Mouse (Mus musculus) brain, embryonic 14.5 days (tissue): ENCODE data around the gene Prr15l. TPM values are rescaled to one million over a fixed set of nuclear protein-coding genes. Genes with fewer than 3 reads are reported as not detected.

Experiments used
- DNase-seq: peaks from one replicate; pipeline ENCODE4 v3.0.0-alpha.2; 2011; ENCODE audit warnings: low read depth
- CTCF ChIP-seq: fragments of 200-500 bp; IDR thresholded peaks from 2 replicates; pipeline ENCODE4 v1.5.1; 2012; ENCODE audit warnings: inconsistent platforms, mild to moderate bottlenecking, moderate library complexity, borderline replicate concordance; ENCODE audit not compliant: insufficient read depth, insufficient read length; ENCODE audit errors: extremely low read depth
- POLR2A ChIP-seq: fragments of 200-500 bp; IDR thresholded peaks from 2 replicates; pipeline ENCODE4 v1.6.1; 2012; ENCODE audit warnings: mild to moderate bottlenecking, inconsistent platforms, borderline replicate concordance; ENCODE audit not compliant: poor library complexity, insufficient read depth, insufficient read length, severe bottlenecking; ENCODE audit errors: extremely low read depth
- polyA plus RNA-seq: library from polyadenylated mRNA; depleted of rRNA; stranded (reverse); fragments of >200 nt; gene quantifications from 2 replicates; pipeline ENCODE4 v1.2.3, GENCODE M21; 2012

Prr15l gene
- polyA plus RNA-seq, 1 experiment = 0.16 TPM

GRCm38 (mm10) chr11:96973426-96973964 is 45.6 kb downstream of the Prr15l start:
- TF ChIP-seq POLR2A = no peak
- TF ChIP-seq CTCF = no peak
- peak; percentile 9 for DNase-seq

- TF ChIP-seq POLR2A = no peak
- no peak for TF ChIP-seq CTCF
- no peak for DNase-seq
Measured at GRCm38 (mm10) chr11:96974813-96975212, 46.9 kb downstream of the Prr15l start.

DNA sequence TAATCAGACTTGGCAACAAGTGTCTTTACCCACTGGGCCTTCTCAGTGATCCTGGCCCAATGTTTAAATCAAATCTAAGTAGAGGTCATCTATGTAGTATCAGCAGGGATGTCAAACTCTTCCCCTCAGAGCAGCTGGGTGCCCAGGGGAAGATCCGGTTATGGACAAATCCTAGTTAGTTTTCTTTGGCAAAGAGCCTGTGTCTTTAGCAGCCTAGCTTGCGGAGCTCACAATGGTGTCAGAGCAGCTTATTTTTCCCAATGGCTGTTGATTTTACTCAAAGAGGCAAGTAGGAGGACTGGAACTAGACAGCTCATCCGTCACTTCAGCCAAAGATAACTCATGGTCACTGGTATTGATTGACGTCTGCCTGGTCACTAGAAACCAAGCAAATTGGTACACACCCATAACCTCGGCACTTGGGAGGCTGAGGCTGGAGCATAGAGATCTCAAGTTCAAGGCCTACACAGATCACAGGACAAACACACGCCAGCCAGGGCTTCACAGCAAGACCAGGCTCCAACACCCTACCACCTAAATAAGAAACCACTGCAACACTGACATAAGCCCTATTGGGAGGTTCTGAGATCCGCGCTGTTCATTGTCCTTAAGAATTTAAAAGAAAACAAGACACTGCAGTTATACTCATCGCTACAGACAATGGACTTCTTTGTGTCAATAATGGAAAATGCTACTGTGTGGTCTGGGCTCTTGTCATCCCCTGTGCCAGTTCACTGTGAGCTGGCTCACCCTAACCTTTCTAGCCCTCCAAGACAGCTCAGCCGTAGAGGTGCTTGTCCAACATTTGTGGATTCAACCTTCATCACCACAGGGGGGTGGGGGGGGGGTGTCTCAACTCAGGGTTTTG is 47.8 kb downstream of the Prr15l start:
- TF ChIP-seq CTCF (no peak), POLR2A (no peak)
- DNase-seq = peak; percentile 8

GRCm38 (mm10) chr11:96976379-96976687 is 48.4 kb downstream of the Prr15l start:
- TF ChIP-seq POLR2A (no peak), CTCF (no peak)
- no peak for DNase-seq

DNA sequence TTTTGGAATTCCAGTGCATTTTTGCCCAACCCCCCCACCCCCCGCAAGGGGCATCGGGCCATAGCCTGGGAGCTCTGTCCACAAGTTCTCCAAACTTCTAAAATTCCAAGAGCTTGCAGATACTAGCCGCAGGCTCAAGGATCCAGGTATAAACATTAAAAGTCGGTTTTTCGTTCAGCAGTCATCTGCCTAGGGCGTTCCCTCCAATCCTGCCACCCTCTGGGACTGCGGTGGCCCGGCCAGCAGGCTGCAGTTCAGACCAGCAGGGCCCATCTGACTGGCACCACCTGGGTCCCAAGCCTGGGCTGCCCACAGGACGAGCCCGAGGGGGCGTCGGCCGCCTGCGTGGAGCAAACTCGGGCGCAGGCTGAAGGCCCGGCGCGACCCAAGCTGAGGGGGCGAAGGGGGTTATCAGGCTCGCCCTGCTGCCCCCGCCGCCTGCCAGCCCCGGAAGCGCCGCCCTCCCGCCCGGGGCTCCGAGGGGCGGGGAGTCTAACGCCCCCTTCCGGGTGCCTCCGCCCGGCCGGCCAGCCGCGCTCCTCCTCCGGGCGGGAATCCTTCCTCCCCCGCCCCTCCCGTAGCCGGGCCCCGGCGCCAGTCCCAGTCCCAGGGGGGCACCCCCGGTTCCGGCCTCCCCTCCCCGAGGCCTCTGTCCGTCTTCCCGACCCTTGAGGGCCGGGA is 49.1 kb downstream of the Prr15l start:
- peak; percentile 94 for DNase-seq
- TF ChIP-seq CTCF = peak; percentile 6; the same call in 1 of the 2 replicates
- peak; percentile 48; the same call in 1 of the 2 replicates for TF ChIP-seq POLR2A

DNA sequence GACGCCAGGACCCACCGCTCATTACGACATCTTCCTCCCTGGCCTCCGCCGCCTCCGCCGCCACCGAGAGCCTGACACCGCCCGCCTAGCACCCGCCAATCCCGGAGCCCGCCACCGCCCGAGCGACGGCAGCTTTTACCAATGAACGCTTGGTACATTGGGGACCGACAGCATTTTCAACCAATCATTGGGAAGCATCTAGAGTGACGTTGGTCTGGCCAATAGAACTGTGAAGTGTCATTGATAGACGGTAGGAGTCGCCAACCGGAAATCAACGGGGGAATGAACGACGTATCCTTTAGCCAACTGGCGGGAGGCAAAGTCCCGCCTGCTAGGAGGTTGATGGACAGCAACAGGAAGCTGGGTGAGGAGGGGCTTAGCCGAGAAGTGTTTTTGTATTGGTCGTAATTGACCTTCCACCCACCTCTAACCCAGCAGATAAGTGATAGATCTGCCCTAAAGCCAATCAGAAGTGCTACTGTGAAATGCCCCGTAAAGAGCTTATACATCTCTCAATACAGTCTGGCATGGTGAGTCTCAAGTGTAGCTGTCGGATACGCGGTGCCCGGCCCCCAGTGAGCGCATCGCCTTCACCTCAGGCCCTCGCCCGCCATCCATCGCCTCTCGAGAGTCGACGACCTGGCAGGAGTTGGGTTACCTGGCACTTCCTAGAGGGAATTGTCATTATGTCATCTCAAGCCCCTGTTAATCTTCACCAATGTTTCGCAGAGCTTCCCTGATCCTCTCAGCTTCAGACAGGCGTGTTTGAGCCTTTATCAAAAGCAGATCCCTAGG is 49.9 kb downstream of the Prr15l start:
- TF ChIP-seq CTCF (no peak), POLR2A (peak; percentile 35; the same call in 1 of the 2 replicates)
- peak; percentile 100 for DNase-seq

DNA sequence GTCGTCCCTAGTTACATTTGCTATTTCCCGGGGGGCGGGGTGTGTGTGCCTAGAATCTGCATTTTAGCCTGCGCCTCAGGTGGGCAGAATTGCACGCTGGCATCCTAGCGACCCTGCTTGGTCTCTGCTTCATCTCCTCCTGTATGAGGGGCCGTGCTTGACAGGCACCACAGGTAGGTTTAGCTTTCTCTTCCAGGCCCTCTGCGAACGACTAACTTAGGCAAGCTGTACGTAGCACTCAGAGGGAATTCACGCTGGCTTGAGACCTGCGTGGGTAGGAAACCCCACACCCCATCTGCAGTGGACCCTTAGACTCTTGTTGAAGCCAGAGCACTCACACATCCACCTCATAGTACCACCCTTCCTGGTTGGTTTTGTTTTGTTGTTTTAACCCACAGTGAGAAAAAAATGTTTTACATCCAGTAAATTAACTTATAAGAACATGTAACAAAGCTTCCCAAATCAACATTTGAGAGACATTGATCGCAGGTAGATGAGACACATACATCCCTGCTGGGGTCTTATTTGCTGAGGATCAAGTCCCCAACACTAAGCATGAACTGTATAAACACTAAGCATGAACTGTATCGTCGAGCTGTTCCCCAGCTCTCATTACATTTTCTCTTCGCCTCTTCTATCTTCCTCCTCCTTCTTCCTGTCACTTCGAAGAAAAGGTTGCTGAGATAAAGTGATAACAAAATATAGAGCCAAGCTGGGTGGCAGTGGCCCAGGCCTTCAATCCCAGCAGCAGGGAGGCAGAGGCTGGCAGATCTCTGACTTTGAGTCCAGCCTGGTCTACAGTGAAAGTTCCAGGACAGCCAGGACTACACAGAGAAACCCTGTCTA is 50.7 kb downstream of the Prr15l start:
- no peak for DNase-seq

GRCm38 (mm10) chr11:96979329-96979728 is 51.4 kb downstream of the Prr15l start:
- no peak for DNase-seq
- no peak for TF ChIP-seq CTCF
- no peak for TF ChIP-seq POLR2A

More for the DNA sequence above, 50.7 kb downstream of the Prr15l start:
- TF ChIP-seq CTCF (no peak), POLR2A (no peak)

DNA sequence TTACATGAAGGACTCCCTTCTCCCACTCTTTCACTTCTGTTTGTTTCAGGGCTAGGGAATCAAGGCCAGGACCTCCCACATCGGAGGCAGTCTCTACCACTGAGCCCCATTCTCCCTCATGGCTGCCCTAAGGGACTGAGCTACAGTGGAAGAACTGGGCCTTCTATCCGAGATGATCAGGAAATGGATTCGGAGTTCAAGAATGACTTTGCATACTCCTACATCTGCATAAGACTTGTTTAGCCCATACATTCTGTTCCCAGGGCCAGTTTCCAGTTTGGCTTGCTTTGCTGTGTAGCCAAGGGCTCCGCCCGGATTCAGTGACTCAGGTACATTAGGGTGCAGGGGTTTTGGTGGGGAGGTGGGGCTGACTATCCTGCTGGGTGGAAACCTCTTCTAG is 52.1 kb downstream of the Prr15l start:
- TF ChIP-seq POLR2A (no peak), CTCF (no peak)
- no peak for DNase-seq

- TF ChIP-seq CTCF (no peak), POLR2A (no peak)
- no peak for DNase-seq
Measured at GRCm38 (mm10) chr11:96981461-96981860, 53.6 kb downstream of the Prr15l start.

DNA sequence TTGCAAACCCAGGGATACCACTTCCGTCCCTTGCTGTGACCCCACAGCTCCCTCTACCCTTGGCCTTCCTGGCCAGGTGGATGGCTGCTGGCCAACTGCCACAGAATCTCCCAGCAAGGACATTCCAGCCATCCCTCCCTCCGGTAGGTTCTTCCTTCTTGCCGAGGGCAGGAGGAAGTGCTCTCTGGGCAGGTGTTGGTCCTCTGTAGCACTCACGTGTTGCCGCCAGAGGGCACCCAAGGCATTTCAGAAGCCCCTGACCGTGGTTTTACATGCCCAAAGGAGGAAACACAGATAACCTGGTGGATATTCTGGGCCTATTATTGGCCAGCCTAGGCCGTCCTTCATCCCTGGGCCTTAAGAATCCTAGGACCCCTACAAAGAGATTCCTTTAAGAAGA is 54.5 kb downstream of the Prr15l start:
- TF ChIP-seq POLR2A (no peak), CTCF (peak; percentile 97)
- DNase-seq = peak; percentile 89

- TF ChIP-seq CTCF (no peak), POLR2A (no peak)
- no peak for DNase-seq
Measured at GRCm38 (mm10) chr11:96982859-96983258, 55.0 kb downstream of the Prr15l start, which contains the start of gene Sp2. Sp2 (minus strand) TSS chr11:96982959.
